Mouse (Mus musculus): ENCODE measurements around the gene Irf4. TPM values are rescaled to one million over a fixed set of nuclear protein-coding genes. Genes with fewer than 3 reads are reported as not detected.

Gene Irf4
- polyA plus RNA-seq, 1 experiment = not detected

DNA sequence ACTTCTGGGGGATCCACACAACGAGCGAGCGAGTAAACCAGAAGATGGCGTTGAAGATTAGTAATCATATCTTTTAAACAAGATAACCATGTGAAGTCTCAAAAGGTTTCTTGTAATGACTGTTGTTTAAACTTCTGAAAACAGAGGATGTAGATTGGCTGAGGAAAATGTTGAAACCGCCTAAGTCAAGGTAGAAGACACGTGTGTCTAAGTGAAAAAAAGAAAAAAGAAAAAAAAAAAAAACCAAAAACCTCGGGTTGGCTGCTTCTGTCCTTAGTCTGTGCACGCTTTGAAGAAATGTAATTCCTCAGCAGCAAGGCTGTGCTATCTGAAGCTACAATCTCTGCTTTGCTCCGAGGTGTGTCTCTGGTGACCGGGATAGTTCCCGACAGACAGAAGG is 1.5 kb upstream of the Irf4 start:
- Histone ChIP-seq H3K4me1 (ENCODE audit: control insufficient read depth) (no peaks in the 10 kb centered on the region; the same call in 1 of the 2 replicates), H3K9me3 (ENCODE audit: control insufficient read depth, low read length) (no peaks in the 10 kb centered on the region), H3K4me3 (replicated peaks) (no peak overlapping the region), H3K27me3 (ENCODE audit: control insufficient read depth) (peaks cover 41% of the 10 kb centered on the region), H3K36me3 (ENCODE audit: control insufficient read depth) (no peaks in the 10 kb centered on the region)
- TF ChIP-seq GATA1 (IDR thresholded peaks at IDR 0.05; ENCODE audit: low read length) (no peak), TAL1 (IDR thresholded peaks at IDR 0.05; ENCODE audit: low read length) (no peak)

DNA sequence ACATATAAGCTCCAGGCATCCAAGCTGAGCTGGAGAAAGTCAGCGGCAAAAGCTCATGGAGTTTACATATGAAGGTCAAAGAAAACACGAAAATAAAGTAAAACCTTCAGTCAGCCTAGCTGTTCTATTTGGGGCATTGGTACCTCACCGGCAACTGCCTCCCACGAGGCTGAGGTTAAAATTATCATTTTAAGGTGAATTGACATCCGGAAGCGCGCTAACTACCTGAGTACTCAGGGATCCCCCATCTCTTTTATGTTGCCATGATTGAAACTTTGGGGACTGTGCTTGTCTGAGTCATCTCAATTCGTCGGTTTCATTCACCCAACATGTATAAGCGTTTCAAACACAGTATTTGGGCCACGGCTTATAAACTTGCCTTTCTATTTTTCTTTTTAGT is 705 bp upstream of the Irf4 start:
- H3K4me1 ChIP-seq (ENCODE audit: control insufficient read depth) = no peaks in the 10 kb centered on the region; the same call in 1 of the 2 replicates
- no peak overlapping the region for H3K4me3 ChIP-seq (replicated peaks)
- TF ChIP-seq TAL1 (IDR thresholded peaks at IDR 0.05; ENCODE audit: low read length) = no peak
- no peak for TF ChIP-seq GATA1 (IDR thresholded peaks at IDR 0.05; ENCODE audit: low read length)
- H3K9me3 ChIP-seq (ENCODE audit: control insufficient read depth, low read length) = no peaks in the 10 kb centered on the region
- peaks cover 44% of the 10 kb centered on the region for H3K27me3 ChIP-seq (ENCODE audit: control insufficient read depth)
- no peaks in the 10 kb centered on the region for H3K36me3 ChIP-seq (ENCODE audit: control insufficient read depth)

DNA sequence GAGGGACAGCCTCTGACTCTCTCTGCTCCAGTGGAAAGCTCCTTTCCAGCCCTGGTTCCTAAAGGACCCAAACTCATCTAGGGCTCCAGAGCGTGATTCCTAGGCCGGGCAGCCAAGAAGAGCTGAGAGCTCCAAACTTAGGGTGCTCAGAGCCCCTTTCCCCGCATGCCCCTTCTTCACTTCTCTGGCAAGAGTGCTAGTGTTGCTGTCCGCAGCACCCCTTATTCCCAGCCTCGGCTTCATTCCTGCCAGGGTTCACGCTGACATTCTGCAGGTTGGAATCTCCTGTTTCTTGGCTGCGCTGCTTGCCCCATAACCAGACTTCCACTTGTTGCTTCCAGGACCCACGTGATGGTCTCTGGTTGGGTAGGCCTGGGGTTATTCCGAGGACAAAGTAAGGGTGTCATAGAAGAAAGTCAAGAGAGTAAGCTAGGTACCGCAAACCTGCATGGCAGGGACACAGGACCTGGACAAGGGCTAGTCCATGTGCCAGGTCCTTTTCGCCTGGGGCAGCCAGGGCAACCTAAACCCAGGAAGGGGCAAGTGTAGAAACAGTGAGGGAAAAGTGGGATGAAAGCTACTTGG is 623 bp downstream of the Irf4 start:
- no peaks in the 10 kb centered on the region for H3K9me3 ChIP-seq (ENCODE audit: control insufficient read depth, low read length)
- no peak for TF ChIP-seq TAL1 (IDR thresholded peaks at IDR 0.05; ENCODE audit: low read length)
- TF ChIP-seq GATA1 (IDR thresholded peaks at IDR 0.05; ENCODE audit: low read length) = no peak
- H3K4me1 ChIP-seq (ENCODE audit: control insufficient read depth) = no peaks in the 10 kb centered on the region; the same call in 1 of the 2 replicates
- peaks cover 44% of the 10 kb centered on the region for H3K27me3 ChIP-seq (ENCODE audit: control insufficient read depth)
- no peak overlapping the region for H3K4me3 ChIP-seq (replicated peaks)
- H3K36me3 ChIP-seq (ENCODE audit: control insufficient read depth) = no peaks in the 10 kb centered on the region

DNA sequence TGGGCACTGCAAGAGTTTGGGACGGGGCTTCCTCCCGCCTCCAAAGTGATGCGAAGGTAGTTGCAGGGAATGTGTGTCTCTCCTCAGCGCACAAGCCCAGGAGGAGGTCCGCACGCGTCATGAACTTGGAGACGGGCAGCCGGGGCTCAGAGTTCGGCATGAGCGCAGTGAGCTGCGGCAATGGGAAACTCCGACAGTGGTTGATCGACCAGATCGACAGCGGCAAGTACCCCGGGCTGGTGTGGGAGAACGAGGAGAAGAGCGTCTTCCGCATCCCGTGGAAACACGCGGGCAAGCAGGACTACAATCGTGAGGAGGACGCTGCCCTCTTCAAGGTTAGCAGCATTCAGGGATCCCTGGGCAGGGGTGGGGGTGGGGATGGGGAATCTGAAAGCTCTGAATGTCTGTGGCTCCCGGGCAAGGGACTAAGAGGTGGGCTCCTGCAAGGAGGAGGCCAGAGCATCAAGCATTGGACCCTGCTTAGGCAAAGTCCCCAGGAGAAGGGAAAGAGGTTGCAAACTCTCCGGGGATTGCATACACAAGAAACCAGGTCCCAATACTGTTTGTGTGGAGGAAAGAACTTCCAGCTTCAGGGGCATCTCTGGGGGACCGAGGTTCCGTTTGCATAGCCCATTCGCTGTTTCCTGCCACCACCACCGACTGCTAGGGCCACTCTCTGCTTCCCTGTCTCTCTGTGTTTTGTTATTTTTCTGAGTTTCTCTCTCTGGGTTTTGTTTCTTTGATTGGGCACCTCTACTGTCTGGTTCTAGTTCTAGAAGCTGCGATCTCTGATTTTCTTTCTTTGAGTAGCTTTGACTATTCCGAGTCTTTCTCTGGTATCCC is 1.7 kb downstream of the Irf4 start:
- Histone ChIP-seq H3K9me3 (ENCODE audit: control insufficient read depth, low read length) (no peaks in the 10 kb centered on the region), H3K27me3 (ENCODE audit: control insufficient read depth) (peaks cover 44% of the 10 kb centered on the region), H3K36me3 (ENCODE audit: control insufficient read depth) (no peaks in the 10 kb centered on the region), H3K4me3 (replicated peaks) (no peak overlapping the region), H3K4me1 (ENCODE audit: control insufficient read depth) (no peaks in the 10 kb centered on the region; the same call in 1 of the 2 replicates)
- no peak for TF ChIP-seq GATA1 (IDR thresholded peaks at IDR 0.05; ENCODE audit: low read length)
- TF ChIP-seq TAL1 (IDR thresholded peaks at IDR 0.05; ENCODE audit: low read length) = no peak

DNA sequence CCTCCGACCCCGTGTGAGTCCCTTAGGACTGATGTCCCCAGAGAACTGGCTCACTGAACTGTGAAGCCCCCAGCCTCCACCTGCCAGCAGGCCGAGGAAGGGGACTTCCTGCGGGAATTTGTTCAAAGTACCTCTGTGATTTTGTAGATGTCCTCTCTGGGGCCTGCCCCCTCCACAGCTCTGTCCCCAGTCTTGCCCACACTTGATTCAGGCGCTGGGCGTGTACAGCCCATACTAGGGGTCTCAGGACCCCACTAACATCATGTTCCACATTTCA is 2.2 kb downstream of the Irf4 start:
- H3K27me3 ChIP-seq (ENCODE audit: control insufficient read depth) = peaks cover 44% of the 10 kb centered on the region
- H3K4me3 ChIP-seq (replicated peaks) = no peak overlapping the region
- no peaks in the 10 kb centered on the region; the same call in 1 of the 2 replicates for H3K4me1 ChIP-seq (ENCODE audit: control insufficient read depth)
- TF ChIP-seq GATA1 (IDR thresholded peaks at IDR 0.05; ENCODE audit: low read length) = no peak
- TF ChIP-seq TAL1 (IDR thresholded peaks at IDR 0.05; ENCODE audit: low read length) = no peak
- no peaks in the 10 kb centered on the region for H3K36me3 ChIP-seq (ENCODE audit: control insufficient read depth)
- no peaks in the 10 kb centered on the region for H3K9me3 ChIP-seq (ENCODE audit: control insufficient read depth, low read length)

DNA sequence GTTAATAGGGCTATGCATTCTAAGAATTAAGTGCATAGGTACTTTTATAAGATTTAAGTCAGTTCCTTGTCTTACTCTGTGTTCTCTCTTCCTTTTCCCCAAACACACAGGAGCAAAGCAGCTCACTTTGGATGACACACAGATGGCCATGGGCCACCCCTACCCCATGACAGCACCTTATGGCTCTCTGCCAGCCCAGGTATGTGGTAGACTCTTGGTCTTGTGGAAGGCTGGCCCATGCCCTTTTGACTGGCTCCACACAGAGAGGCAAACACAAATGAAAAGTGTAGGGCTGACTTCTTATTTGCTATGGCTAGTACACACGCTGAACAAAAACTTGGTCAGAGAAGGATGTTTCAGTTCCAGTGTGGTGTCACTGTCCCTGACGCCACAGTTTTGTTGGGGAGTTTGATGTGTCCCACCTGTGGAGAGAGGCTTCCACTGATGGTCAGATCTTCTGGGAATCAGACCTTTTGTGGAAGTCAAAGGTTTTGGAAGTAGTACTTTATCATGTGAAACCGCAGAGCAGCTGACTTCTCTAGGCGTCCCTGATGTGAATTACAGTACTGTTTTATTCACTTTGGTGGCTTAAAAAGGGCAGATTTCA is 3.7 kb downstream of the Irf4 start:
- Histone ChIP-seq H3K9me3 (ENCODE audit: control insufficient read depth, low read length) (no peaks in the 10 kb centered on the region), H3K27me3 (ENCODE audit: control insufficient read depth) (peaks cover 42% of the 10 kb centered on the region), H3K36me3 (ENCODE audit: control insufficient read depth) (no peaks in the 10 kb centered on the region), H3K4me1 (ENCODE audit: control insufficient read depth) (no peaks in the 10 kb centered on the region; the same call in 1 of the 2 replicates), H3K4me3 (replicated peaks) (no peak overlapping the region)
- TF ChIP-seq TAL1 (IDR thresholded peaks at IDR 0.05; ENCODE audit: low read length) (no peak), GATA1 (IDR thresholded peaks at IDR 0.05; ENCODE audit: low read length) (no peak)

DNA sequence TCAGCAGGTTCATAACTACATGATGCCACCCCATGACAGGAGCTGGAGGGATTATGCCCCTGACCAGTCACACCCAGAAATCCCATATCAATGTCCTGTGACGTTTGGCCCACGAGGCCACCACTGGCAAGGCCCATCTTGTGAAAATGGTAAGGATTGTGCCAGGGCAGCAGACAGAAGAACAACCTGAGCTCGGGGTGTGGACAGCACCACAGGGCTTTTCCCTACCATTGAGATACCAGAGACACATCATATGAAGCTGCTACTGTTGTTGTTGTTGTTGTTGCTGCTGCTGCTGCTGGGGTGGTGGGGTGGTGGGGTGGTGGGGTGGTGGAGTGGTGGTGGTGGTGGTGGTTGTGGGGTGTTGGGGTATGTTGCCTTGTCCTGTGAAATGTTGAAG is 4.4 kb downstream of the Irf4 start:
- H3K4me1 ChIP-seq (ENCODE audit: control insufficient read depth) = no peaks in the 10 kb centered on the region; the same call in 1 of the 2 replicates
- TF ChIP-seq GATA1 (IDR thresholded peaks at IDR 0.05; ENCODE audit: low read length) = no peak
- TF ChIP-seq TAL1 (IDR thresholded peaks at IDR 0.05; ENCODE audit: low read length) = no peak

DNA sequence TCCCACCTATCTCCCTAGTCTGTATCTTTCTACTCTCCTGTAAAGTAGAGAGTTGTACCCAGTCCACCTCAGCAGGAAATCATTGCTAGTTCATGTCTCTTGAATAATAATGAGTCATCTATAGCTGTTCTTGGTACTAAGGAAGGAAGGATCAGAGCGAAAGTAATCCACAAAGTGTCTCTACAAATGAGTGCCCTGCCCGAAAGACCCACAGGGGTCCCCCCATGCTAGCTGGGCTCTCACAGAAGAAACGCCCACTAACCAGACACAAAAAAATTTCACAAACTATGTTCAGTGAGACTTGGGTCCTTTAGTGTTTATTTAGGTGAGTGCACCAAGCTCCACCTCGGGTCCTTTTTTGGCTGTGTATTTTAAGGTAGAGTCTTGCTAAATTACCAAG is 5.0 kb downstream of the Irf4 start:
- no peak for TF ChIP-seq GATA1 (IDR thresholded peaks at IDR 0.05; ENCODE audit: low read length)
- TF ChIP-seq TAL1 (IDR thresholded peaks at IDR 0.05; ENCODE audit: low read length) = no peak
- Histone ChIP-seq H3K4me1 (ENCODE audit: control insufficient read depth) (no peaks in the 10 kb centered on the region; the same call in 1 of the 2 replicates), H3K9me3 (ENCODE audit: control insufficient read depth, low read length) (no peaks in the 10 kb centered on the region), H3K36me3 (ENCODE audit: control insufficient read depth) (no peaks in the 10 kb centered on the region), H3K27me3 (ENCODE audit: control insufficient read depth) (peaks cover 32% of the 10 kb centered on the region), H3K4me3 (replicated peaks) (no peak overlapping the region)

More for the DNA sequence above, 4.4 kb downstream of the Irf4 start:
- Histone ChIP-seq H3K27me3 (ENCODE audit: control insufficient read depth) (peaks cover 38% of the 10 kb centered on the region), H3K9me3 (ENCODE audit: control insufficient read depth, low read length) (no peaks in the 10 kb centered on the region), H3K36me3 (ENCODE audit: control insufficient read depth) (no peaks in the 10 kb centered on the region), H3K4me3 (replicated peaks) (no peak overlapping the region)

DNA sequence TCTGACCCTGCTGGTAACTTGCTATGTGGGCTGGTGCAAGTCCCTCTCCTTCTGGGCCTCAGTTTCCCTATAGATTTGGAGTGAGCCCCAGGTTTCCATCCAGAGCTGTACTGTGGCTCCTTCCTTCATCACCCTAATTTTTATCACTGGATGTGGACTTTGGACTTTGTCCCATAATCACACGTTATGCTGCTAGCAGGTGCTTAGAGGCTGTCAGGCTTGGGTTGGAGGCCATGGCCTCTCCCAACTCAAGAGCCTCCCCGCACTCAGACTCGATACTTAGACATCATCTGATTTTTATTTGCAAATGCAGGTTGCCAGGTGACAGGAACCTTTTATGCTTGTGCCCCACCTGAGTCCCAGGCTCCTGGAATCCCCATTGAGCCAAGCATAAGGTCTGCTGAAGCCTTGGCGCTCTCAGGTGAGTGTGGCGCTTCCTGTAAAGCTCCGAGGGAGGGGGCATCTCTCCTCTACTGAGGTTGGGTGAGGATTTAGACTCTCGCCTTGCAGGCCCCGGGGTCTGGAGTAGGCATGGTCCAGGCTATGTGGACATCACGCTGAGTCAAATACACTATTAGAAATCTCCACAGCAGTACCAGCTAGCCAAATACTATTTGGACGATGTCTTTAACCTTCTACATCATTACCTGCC is 5.9 kb downstream of the Irf4 start:
- H3K27me3 ChIP-seq (ENCODE audit: control insufficient read depth) = peaks cover 23% of the 10 kb centered on the region
- no peaks in the 10 kb centered on the region for H3K4me1 ChIP-seq (ENCODE audit: control insufficient read depth)
- H3K4me3 ChIP-seq (replicated peaks) = no peak overlapping the region
- H3K9me3 ChIP-seq (ENCODE audit: control insufficient read depth, low read length) = no peaks in the 10 kb centered on the region
- TF ChIP-seq GATA1 (IDR thresholded peaks at IDR 0.05; ENCODE audit: low read length) (no peak), TAL1 (IDR thresholded peaks at IDR 0.05; ENCODE audit: low read length) (no peak)
- H3K36me3 ChIP-seq (ENCODE audit: control insufficient read depth) = no peaks in the 10 kb centered on the region
